Mouse (Mus musculus) heart, embryonic 16.5 days (tissue): ENCODE data around the gene Rgmb. TPM values are rescaled to one million over a fixed set of nuclear protein-coding genes. Genes with fewer than 3 reads are reported as not detected.

ENCODE experiments used
- ATAC-seq: fragments of 200-750 bp; cut with Nextera tagmentation; replicated peaks from 2 replicates; pipeline ENCODE4 v1.8.0; 2017; ENCODE audit warnings: moderate number of reproducible peaks; ENCODE audit not compliant: insufficient read depth, low FRiP score; ENCODE audit errors: extremely low read depth
- H3K27ac ChIP-seq: fragments of 300-500 bp; sonication (generic); 2 replicates; pipeline ENCODE4 v1.5.1; 2014; ENCODE audit warnings: mild to moderate bottlenecking, low read length, control low read depth, moderate library complexity
- H3K27me3 ChIP-seq: fragments of 300-500 bp; sonication (generic); 2 replicates; pipeline ENCODE4 v1.6.1; 2014; ENCODE audit warnings: low read length, mixed read lengths; ENCODE audit not compliant: control insufficient read depth, insufficient read depth
- H3K36me3 ChIP-seq: fragments of 300-500 bp; sonication (generic); 2 replicates; pipeline ENCODE4 v1.6.1; 2014; ENCODE audit not compliant: control insufficient read depth, insufficient read depth
- H3K4me1 ChIP-seq: fragments of 300-500 bp; sonication (generic); 2 replicates; pipeline ENCODE4 v1.6.1; 2014; ENCODE audit warnings: low read length, mixed read lengths; ENCODE audit not compliant: control insufficient read depth, insufficient read depth
- H3K4me2 ChIP-seq: fragments of 300-500 bp; sonication (generic); 2 replicates; pipeline ENCODE4 v1.6.1; 2014; ENCODE audit warnings: low read depth, mild to moderate bottlenecking, control low read depth, low read length
- H3K4me3 ChIP-seq: fragments of 300-500 bp; sonication (generic); 2 replicates; pipeline ENCODE4 v1.5.1; 2014; ENCODE audit warnings: mild to moderate bottlenecking, control low read depth, low read length
- H3K9ac ChIP-seq: fragments of 300-500 bp; sonication (generic); 2 replicates; pipeline ENCODE4 v1.6.1; 2014; ENCODE audit warnings: low read length, control low read depth
- H3K9me3 ChIP-seq: fragments of 300-500 bp; sonication (generic); replicated peaks from 2 replicates; pipeline ENCODE4 v1.6.1; 2016; ENCODE audit warnings: low read length; ENCODE audit not compliant: control insufficient read depth
- WGBS: fragments of 180-500 bp; shearing (Covaris S2); extraction: QIAGEN DNeasy Blood & Tissue Kit; methylation state at CpG from one replicate; pipeline ENCODE4 v1.1.7; 2014; 5-methylcytosine and 5-hydroxymethylcytosine counted together
- polyA plus RNA-seq: library from polyadenylated mRNA; unstranded; fragments of >200 nt; fragmentation: Nextera tagmentation; extraction: Ambion mirVana; gene quantifications from 2 replicates; pipeline ENCODE4 v1.2.1, GENCODE M21; 2015

Gene Rgmb
- polyA plus RNA-seq, 1 experiment from 2014 or later = 8.9 TPM

GRCm38 (mm10) chr17:15769081-15769724 is 61.6 kb downstream of the Rgmb start:
- Histone ChIP-seq H3K4me1 (no peaks in the 10 kb centered on the region), H3K9me3 (no peaks in the 10 kb centered on the region), H3K27me3 (no peaks in the 10 kb centered on the region), H3K27ac (no peak overlapping the region), H3K4me2 (no peak overlapping the region), H3K9ac (no peak overlapping the region), H3K4me3 (no peak overlapping the region), H3K36me3 (peaks cover 53% of the 10 kb centered on the region)
- WGBS = 76% methylated on average over 7 of the region's 7 CpGs
- no peak for ATAC-seq

GRCm38 (mm10) chr17:15761191-15761590 is 69.6 kb downstream of the Rgmb start:
- Histone ChIP-seq H3K9ac (no peak overlapping the region), H3K4me3 (no peak overlapping the region)
- 83% methylated on average over 8 of the region's 8 CpGs for WGBS

More at GRCm38 (mm10) chr17:15761191-15761590, 69.6 kb downstream of the Rgmb start:
- Histone ChIP-seq H3K36me3 (peaks cover 48% of the 10 kb centered on the region), H3K9me3 (no peaks in the 10 kb centered on the region), H3K27ac (no peak overlapping the region), H3K4me2 (no peak overlapping the region), H3K4me1 (no peaks in the 10 kb centered on the region), H3K27me3 (no peaks in the 10 kb centered on the region)
- no peak for ATAC-seq

Other genes with a start within 250 kb of the Rgmb start
- gene Chd1, start 126.1 kb downstream of the Rgmb start, polyA plus RNA-seq = 14.7 TPM in 2 replicates